Mouse (Mus musculus): ENCODE measurements around the gene Tet3.

The Tet3 gene

GRCm38 (mm10) chr6:83441259-83442061, 17.4 kb downstream of the Tet3 start:
- in situ Hi-C loops (cut with MboI; ENCODE audit: unreplicated experiment in 2 of 2), result no loop called here

- in situ Hi-C loops (cut with MboI; ENCODE audit: unreplicated experiment in 2 of 2), result no loop called here
Observed at GRCm38 (mm10) chr6:83440510-83441258, 18.2 kb downstream of the Tet3 start.

- in situ Hi-C loops (cut with MboI; ENCODE audit: unreplicated experiment in 2 of 2), result no loop called here
Observed at GRCm38 (mm10) chr6:83440197-83440509, 18.7 kb downstream of the Tet3 start.

GRCm38 (mm10) chr6:83439781-83440180, 19.1 kb downstream of the Tet3 start:
- in situ Hi-C loops (cut with MboI; ENCODE audit: unreplicated experiment in 2 of 2), result no loop called here

GRCm38 (mm10) chr6:83439119-83439767, 19.6 kb downstream of the Tet3 start:
- in situ Hi-C loops (cut with MboI; ENCODE audit: unreplicated experiment in 2 of 2), result no loop called here

GRCm38 (mm10) chr6:83438584-83438983, 20.3 kb downstream of the Tet3 start:
- in situ Hi-C loops (cut with MboI; ENCODE audit: unreplicated experiment in 2 of 2), result no loop called here

GRCm38 (mm10) chr6:83437802-83438201, 21.1 kb downstream of the Tet3 start:
- in situ Hi-C loops (cut with MboI; ENCODE audit: unreplicated experiment in 2 of 2), result no loop called here

- in situ Hi-C loops (cut with MboI; ENCODE audit: unreplicated experiment in 2 of 2), result no loop called here
Observed at GRCm38 (mm10) chr6:83437225-83437624, 21.7 kb downstream of the Tet3 start.

- in situ Hi-C loops (cut with MboI; ENCODE audit: unreplicated experiment in 2 of 2), result no loop called here
Observed at GRCm38 (mm10) chr6:83436547-83436946, 22.3 kb downstream of the Tet3 start.

- in situ Hi-C loops (cut with MboI; ENCODE audit: unreplicated experiment in 2 of 2), result no loop called here
Observed at GRCm38 (mm10) chr6:83435174-83435573, 23.7 kb downstream of the Tet3 start.

GRCm38 (mm10) chr6:83433546-83433945, 25.3 kb downstream of the Tet3 start:
- in situ Hi-C loops (cut with MboI; ENCODE audit: unreplicated experiment in 2 of 2), result no loop called here

GRCm38 (mm10) chr6:83432966-83433365, 25.9 kb downstream of the Tet3 start:
- in situ Hi-C loops (cut with MboI; ENCODE audit: unreplicated experiment in 2 of 2), result no loop called here

- in situ Hi-C loops (cut with MboI; ENCODE audit: unreplicated experiment in 2 of 2), result no loop called here
Observed at GRCm38 (mm10) chr6:83427968-83428731, 30.7 kb downstream of the Tet3 start.

- in situ Hi-C loops (cut with MboI; ENCODE audit: unreplicated experiment in 2 of 2), result no loop called here
Observed at GRCm38 (mm10) chr6:83427512-83427911, 31.4 kb downstream of the Tet3 start.

- in situ Hi-C loops (cut with MboI; ENCODE audit: unreplicated experiment in 2 of 2), result no loop called here
Observed at GRCm38 (mm10) chr6:83426576-83426975, 32.3 kb downstream of the Tet3 start.

GRCm38 (mm10) chr6:83424053-83424404, 34.9 kb downstream of the Tet3 start:
- in situ Hi-C loops (cut with MboI; ENCODE audit: unreplicated experiment in 2 of 2), result no loop called here

GRCm38 (mm10) chr6:83423400-83424052, 35.4 kb downstream of the Tet3 start:
- in situ Hi-C loops (cut with MboI; ENCODE audit: unreplicated experiment in 2 of 2), result no loop called here

- in situ Hi-C loops (cut with MboI; ENCODE audit: unreplicated experiment in 2 of 2), result no loop called here
Observed at GRCm38 (mm10) chr6:83421866-83422649, 36.8 kb downstream of the Tet3 start.

- in situ Hi-C loops (cut with MboI; ENCODE audit: unreplicated experiment in 2 of 2), result no loop called here
Observed at GRCm38 (mm10) chr6:83419516-83419915, 39.4 kb downstream of the Tet3 start.

GRCm38 (mm10) chr6:83417531-83417930, 41.4 kb downstream of the Tet3 start:
- in situ Hi-C loops (cut with MboI; ENCODE audit: unreplicated experiment in 2 of 2), result no loop called here
